Mouse (Mus musculus) gastrocnemius, postnatal 10 days (tissue): ENCODE data around the gene Snrpb2. TPM values are rescaled to one million over a fixed set of nuclear protein-coding genes. Genes with fewer than 3 reads are reported as not detected.

ENCODE experiments used
- DNase-seq: peaks from one replicate; pipeline ENCODE4 v3.0.0; 2021; ENCODE audit warnings: mixed read lengths
- long read RNA-seq, 2 experiments: library from polyadenylated mRNA; stranded (forward); transcript quantifications; one replicate each; pipeline ENCODE4 v2.0.0; 2021
- total RNA-seq, 2 experiments: library from RNA; stranded (reverse); gene quantifications; 2 replicates each; pipeline ENCODE4 v1.2.3; 2021

The Snrpb2 gene
- 10 to 100 TPM; 27.1 to 29.3 TPM for total RNA-seq
- long read RNA-seq, experiment 1, transcript Snrpb2-201 (7 exons, 2,061 nt), result major isoform, 11 of 12 reads
- long read RNA-seq, experiment 1, partial matches to known transcripts, result 1 of 12 reads
- long read RNA-seq, experiment 1, other reads (novel, unspliced or antisense), result 0 of 12 reads
- long read RNA-seq, experiment 2, transcript Snrpb2-201 (7 exons, 2,061 nt), result major isoform, 23 of 23 reads
- long read RNA-seq, experiment 2, partial matches to known transcripts, result 0 of 23 reads
- long read RNA-seq, experiment 2, other reads (novel, unspliced or antisense), result 0 of 23 reads

- peak; percentile 91 for DNase-seq
Measured at GRCm38 (mm10) chr2:143062812-143063792, at the start of gene Snrpb2. Gene Snrpb2 (plus strand): TSS chr2:143063039.

DNA sequence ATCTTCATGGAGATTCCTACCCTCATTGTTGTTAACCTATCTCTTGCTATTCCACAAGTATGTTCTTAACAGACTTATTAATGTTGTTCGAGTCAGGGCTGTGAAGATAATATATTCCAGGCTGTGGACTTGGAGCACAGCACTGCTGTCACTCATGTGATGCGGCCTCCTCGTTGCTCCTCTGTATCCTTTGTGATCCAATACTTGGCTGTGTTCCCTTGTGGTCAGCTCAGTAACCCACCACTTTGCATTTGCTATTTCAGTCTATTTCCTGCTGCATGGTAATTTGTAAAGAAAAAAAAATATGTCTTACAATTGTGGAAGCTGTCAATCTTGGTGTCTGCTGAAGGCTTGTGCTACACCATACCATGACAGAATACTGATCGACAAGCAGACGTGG lies 49.8 kb upstream of the Snrpb2 start:
- no peak for DNase-seq

- no peak for DNase-seq
Measured at GRCm38 (mm10) chr2:143018084-143018483, 44.8 kb upstream of the Snrpb2 start.

DNA sequence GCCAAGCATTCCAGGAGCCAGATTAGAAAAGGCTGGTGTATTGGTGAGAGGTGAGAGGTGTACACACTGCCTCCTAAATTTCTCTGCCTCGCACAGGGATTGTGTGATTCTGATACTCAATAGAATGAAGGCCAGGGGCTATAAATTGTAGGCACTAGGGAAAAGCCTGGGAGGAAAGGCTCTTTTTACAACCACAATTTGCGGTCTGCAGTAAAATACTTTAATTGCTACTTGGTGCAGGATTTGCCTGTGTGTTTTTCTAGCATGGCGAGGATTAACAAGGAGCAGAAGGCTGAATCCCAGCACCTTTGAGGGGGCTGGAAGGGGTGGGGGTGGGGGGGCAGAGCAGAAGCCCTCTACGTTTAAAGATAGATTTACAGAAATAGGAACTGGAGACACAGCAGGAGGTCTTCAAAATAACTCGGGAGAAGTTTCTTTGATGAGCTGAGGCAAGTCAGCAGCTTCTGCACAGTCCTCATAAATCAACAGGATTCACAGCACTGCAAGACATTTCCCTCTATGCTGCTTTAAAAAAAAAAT lies 44.2 kb upstream of the Snrpb2 start:
- no peak for DNase-seq

DNA sequence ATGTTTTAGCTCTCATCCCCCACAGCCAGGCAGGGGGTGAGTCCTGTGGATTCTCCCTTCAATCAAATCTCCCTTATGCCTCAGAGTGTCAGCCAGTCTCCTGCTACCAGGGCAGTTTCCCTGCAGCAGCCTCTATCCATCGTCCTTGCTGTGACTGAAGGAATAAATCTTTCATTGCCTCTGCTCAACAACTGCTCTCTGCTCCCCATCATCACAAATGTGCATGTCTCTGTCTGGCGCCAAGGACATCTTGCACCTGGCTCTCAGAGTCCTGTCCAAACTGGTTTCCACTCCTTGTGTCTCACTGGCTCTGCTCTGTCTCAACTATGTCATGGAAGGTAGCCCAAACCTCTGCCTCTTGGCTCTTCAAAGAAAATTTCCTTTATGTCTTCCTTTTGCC lies 43.1 kb upstream of the Snrpb2 start:
- no peak for DNase-seq

DNA sequence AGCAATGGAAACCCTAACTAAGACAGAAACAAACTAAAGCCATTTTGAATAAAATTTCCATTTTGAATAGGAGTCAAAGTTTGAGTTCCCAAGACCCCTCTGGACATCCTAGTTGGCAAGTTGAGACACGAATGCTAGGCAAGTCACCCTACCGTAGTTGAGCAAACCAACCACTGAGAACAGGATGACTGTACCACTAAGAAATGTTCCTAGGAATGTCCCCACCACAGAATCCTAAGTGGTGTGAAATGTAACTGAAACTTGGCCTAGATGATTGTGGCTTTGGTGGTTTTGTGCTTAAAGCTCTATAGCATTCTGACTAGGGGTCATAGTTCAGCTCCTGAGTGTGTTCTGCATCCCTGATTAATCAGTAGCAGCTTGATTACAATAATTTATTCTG lies 39.5 kb upstream of the Snrpb2 start:
- no peak for DNase-seq

- DNase-seq, result no peak
Measured at GRCm38 (mm10) chr2:143024226-143024625, 38.6 kb upstream of the Snrpb2 start.

- no peak for DNase-seq
Measured at GRCm38 (mm10) chr2:143031283-143031682, 31.6 kb upstream of the Snrpb2 start.

GRCm38 (mm10) chr2:143032378-143033255 lies 30.2 kb upstream of the Snrpb2 start:
- DNase-seq, result no peak

DNA sequence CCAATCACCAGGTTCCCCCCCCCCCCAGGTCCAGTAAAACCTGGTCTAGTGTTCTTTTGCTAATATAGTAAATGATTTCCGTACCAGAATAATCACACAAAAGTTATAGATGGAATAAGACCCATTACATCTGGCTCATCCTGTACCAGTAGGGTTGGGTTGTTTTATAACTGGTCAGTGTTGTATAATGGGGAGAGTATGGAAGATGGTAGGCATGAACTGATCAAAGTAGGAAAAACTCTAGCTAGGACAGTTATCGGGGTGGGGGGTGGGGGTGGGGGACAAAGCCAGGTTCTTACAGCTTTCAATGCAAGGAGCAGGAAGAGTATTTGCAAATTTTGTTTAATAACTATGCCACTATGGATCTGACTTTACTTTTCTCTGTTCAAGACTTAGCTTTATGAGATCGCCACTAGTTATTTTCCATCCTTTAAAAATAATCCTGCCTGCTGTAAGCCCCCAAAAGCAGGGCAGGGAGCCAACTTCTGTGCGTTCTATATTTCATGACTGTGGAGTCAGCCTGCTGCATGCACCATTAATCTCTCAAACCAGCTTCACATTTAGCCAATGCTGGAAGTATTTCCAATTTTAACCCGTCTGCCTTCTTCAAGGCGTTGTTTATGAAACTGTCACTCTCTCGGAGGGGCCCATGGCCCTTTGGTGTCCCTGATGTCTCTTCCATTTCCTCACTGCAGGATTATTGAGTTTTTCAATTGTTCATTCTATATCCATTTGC lies 28.3 kb upstream of the Snrpb2 start:
- no peak for DNase-seq

GRCm38 (mm10) chr2:143035086-143035593 lies 27.7 kb upstream of the Snrpb2 start:
- no peak for DNase-seq

GRCm38 (mm10) chr2:143041596-143041995 lies 21.2 kb upstream of the Snrpb2 start:
- DNase-seq, result no peak

DNA sequence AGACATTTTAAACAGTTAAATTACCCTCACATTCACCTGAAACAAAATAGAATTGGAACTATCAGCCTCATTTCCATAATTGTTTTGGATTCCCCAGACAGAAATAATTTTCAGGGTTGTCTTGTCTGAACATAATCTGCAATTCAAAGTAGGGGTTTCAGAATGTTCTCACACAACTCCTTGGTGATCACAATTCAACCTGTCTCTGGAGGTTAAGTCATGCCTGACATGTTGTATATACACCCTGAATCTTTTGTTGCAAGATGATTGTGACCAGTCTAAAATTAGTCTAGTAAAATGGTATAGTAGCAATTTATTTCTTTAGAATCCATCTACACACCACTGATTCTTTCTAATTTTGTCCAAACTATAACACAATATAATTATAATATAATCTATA lies 7.6 kb upstream of the Snrpb2 start:
- no peak for DNase-seq

DNA sequence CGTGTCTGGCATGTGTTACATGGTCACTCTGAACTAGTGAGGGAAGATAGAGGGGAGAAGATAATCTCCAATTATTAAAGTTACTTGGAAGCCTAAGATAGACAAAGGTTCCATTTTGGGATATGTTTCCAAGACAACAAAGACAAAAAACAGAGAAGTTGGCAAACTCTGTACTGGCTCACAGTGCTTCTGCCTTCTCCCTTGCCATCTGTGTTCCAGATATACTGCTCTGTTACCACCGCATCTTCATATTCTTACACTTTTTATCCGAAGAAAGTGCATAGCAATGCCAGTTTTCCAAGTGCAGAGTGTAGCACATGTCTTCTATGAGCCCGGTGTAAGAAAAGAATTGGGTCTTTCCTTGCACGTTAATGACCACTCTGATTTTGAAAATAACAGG lies 6.1 kb upstream of the Snrpb2 start:
- DNase-seq, result no peak

GRCm38 (mm10) chr2:143062432-143062811 lies 417 bp upstream of the Snrpb2 start:
- no peak for DNase-seq

DNA sequence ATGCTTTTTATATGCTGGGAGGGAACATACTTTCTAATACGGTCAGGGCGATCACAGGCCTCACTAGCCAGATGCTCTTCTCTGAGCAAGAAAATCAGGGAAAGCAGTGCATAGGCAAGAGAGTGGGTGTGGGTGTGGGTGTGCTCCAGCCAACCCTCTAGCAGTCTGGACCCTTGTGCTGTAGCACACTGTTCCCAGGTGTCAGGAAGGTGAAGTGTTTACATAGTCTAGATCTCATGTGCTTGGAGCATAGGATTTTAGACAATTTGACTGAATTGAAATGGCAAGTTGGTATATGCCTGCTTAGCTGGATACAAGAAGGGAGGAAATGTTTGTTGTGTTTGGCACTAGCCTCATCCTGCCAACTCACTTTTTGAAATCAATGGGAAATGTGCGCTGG lies 3.1 kb downstream of the Snrpb2 start:
- no peak for DNase-seq

- no peak for DNase-seq
Measured at GRCm38 (mm10) chr2:143078198-143078851, 15.5 kb downstream of the Snrpb2 start, which contains the start of gene Otor. Gene Otor (plus strand): TSS chr2:143078473.

- no peak for DNase-seq
Measured at GRCm38 (mm10) chr2:143081693-143082092, 18.9 kb downstream of the Snrpb2 start.

DNA sequence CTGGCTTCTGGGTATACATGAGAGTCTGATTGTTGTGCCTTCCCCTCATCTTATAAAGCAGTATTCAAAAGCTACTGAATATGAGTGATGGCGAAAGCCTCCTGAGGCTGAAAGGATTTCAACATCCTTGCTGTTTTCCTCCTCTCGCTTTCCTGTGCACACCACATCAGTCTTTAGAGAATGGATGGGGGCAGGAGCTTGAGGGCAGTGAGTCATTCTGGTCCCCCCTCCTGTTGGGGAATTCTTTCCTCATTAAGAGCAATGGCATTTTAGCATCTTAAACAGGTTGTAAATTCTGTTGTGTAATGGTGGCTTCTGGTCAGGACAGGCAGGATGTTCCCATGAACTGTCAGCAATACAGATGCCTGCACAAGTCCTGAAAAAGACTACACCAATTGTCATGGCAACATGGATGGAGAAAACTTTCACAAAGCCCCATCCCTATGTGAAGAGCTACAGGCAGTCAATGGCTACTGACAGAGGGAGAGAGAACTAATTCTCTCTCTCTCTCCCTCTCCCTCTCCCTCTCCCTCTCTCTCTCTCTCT lies 22.1 kb downstream of the Snrpb2 start:
- DNase-seq, result no peak

DNA sequence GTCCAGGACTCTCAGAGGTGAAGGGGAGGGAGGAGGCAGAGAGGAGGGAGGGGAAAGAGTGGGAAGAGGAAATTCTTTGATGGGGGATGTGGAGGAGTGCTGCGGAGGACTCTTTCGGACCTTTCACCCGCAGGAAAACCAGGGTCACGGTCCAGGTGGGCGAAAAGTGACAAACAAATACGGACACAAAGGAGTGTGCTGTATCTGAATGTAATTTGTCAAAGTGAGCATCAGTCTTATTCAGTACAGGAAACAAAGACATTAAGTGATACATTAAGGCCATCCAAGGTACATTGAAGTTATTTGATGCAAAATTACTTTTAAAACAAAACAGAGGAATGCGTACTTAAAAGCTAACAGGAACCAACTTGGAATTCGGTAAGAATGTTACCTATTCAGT lies 27.0 kb downstream of the Snrpb2 start:
- DNase-seq, result no peak
